Mouse (Mus musculus): ENCODE measurements at regions not wholly inside any gene's neighbourhood (a gene's known extent, or its start where the extent isn't known, plus 50 kb on each side); places are given as distances from the start of the nearest gene placed in this dataset.
A peak's percentile ranks its signal among the peaks of the same experiment; 100 is the strongest.

DNA sequence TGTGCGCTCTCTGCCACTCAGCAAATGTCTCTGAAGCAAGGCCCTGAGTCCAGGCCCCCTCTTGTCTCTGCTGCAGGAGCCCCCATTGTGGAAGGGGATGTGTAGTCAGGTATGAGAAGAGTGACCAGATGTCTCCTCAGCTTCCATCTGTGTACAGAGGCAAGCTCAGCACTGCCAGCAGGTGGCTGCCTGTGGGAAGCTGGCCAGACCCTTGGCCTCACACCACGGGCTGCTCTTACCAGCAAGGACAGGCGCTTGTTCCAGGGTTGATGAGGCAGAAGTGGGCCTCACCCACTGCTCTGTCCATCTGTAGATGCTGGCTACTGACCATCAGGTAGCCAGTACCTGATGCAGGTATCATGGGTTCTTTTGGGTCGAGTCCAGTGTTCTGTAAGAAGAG is 69.4 kb upstream of the Hdac4 start:
- DNase-seq = no peak
- Histone ChIP-seq H3K4me1 (ENCODE audit: control insufficient read depth, insufficient read depth, low read length) (peaks cover 3% of the 10 kb centered on the region; the same call in 1 of the 2 replicates), H3K4me3 (replicated peaks; ENCODE audit: low read depth, low read length) (no peak overlapping the region), H3K9me3 (ENCODE audit: control insufficient read depth, low read length) (no peaks in the 10 kb centered on the region), H3K4me2 (ENCODE audit: low read length) (no peak overlapping the region), H3K36me3 (ENCODE audit: control insufficient read depth, insufficient read depth, low read length) (no peaks in the 10 kb centered on the region), H3K27ac (replicated peaks; ENCODE audit: low read depth, low read length) (no peak overlapping the region), H3K27me3 (ENCODE audit: control insufficient read depth, insufficient read depth, low read length) (no peaks in the 10 kb centered on the region), H3K9ac (replicated peaks; ENCODE audit: low read length) (no peak overlapping the region)
- ATAC-seq (ENCODE audit: low FRiP score, low TSS enrichment) = no peak
- WGBS = 90% methylated on average over 4 of the region's 4 CpGs

GRCm38 (mm10) chr1:92259715-92260392 is 64.4 kb upstream of the Hdac4 start:
- Histone ChIP-seq H3K4me2 (ENCODE audit: low read length) (no peak overlapping the region), H3K36me3 (ENCODE audit: control insufficient read depth, insufficient read depth, low read length) (no peaks in the 10 kb centered on the region), H3K9me3 (ENCODE audit: control insufficient read depth, low read length) (no peaks in the 10 kb centered on the region), H3K27me3 (ENCODE audit: control insufficient read depth, insufficient read depth, low read length) (no peaks in the 10 kb centered on the region), H3K9ac (replicated peaks; ENCODE audit: low read length) (no peak overlapping the region), H3K27ac (replicated peaks; ENCODE audit: low read depth, low read length) (peak overlapping the region; percentile 63), H3K4me1 (ENCODE audit: control insufficient read depth, insufficient read depth, low read length) (peaks cover 8% of the 10 kb centered on the region; the same call in 1 of the 2 replicates), H3K4me3 (replicated peaks; ENCODE audit: low read depth, low read length) (no peak overlapping the region)
- ATAC-seq (ENCODE audit: low FRiP score, low TSS enrichment) (peak; percentile 53; the same call in 1 of the 2 replicates), DNase-seq (peak; percentile 59)
- 54% methylated on average over 23 of the region's 23 CpGs for WGBS

DNA sequence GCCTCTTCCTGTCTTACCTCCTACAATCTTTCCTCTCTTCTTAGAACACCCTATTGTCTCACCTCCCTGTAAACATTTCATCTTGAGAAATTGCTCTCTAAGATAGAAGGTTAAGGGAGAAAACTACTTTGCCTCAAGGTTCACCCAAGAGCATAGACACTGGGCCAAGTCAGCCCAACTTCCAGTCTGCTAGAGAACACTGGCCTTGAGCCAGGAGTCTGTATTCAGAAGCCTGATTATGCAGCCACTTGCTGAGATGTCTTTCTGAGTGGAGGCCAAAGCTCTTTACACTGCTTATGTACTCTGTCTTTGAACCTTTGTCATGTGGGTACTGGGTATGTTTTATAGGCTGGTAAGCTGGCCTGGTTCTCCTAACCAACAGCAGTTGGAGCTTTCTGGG is 62.5 kb upstream of the Hdac4 start:
- Histone ChIP-seq H3K4me1 (ENCODE audit: control insufficient read depth, insufficient read depth, low read length) (peaks cover 8% of the 10 kb centered on the region; the same call in 1 of the 2 replicates), H3K27me3 (ENCODE audit: control insufficient read depth, insufficient read depth, low read length) (no peaks in the 10 kb centered on the region), H3K9me3 (ENCODE audit: control insufficient read depth, low read length) (no peaks in the 10 kb centered on the region), H3K4me3 (replicated peaks; ENCODE audit: low read depth, low read length) (no peak overlapping the region), H3K9ac (replicated peaks; ENCODE audit: low read length) (no peak overlapping the region), H3K27ac (replicated peaks; ENCODE audit: low read depth, low read length) (no peak overlapping the region), H3K36me3 (ENCODE audit: control insufficient read depth, insufficient read depth, low read length) (no peaks in the 10 kb centered on the region), H3K4me2 (ENCODE audit: low read length) (no peak overlapping the region)
- no peak for ATAC-seq (ENCODE audit: low FRiP score, low TSS enrichment)
- peak; percentile 65 for DNase-seq

DNA sequence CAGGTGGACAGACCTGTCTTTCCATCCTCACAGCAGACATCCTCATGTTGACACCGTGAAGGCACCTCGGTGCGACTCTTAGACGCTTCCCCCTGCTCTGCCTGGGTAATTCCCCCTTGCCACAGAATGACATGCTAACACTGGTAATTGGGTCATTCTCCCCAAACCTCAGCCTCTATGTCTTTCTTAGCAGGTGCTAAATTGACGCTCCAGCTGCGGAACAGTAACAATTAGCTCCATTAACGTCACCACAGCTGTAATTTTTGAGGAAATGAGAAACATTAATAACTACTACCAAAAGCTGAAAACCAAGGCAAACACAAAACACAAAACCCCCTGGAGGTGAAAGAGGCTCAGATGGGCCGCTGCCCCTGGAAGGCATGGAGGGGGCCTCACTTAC is 57.6 kb upstream of the Hdac4 start:
- ATAC-seq (ENCODE audit: low FRiP score, low TSS enrichment) = no peak
- WGBS = 80% methylated on average over 8 of the region's 8 CpGs
- no peak for DNase-seq
- Histone ChIP-seq H3K4me3 (replicated peaks; ENCODE audit: low read depth, low read length) (no peak overlapping the region), H3K4me1 (ENCODE audit: control insufficient read depth, insufficient read depth, low read length) (no peaks in the 10 kb centered on the region), H3K9me3 (ENCODE audit: control insufficient read depth, low read length) (no peaks in the 10 kb centered on the region), H3K4me2 (ENCODE audit: low read length) (no peak overlapping the region), H3K36me3 (ENCODE audit: control insufficient read depth, insufficient read depth, low read length) (no peaks in the 10 kb centered on the region), H3K9ac (replicated peaks; ENCODE audit: low read length) (no peak overlapping the region), H3K27ac (replicated peaks; ENCODE audit: low read depth, low read length) (no peak overlapping the region), H3K27me3 (ENCODE audit: control insufficient read depth, insufficient read depth, low read length) (no peaks in the 10 kb centered on the region)

DNA sequence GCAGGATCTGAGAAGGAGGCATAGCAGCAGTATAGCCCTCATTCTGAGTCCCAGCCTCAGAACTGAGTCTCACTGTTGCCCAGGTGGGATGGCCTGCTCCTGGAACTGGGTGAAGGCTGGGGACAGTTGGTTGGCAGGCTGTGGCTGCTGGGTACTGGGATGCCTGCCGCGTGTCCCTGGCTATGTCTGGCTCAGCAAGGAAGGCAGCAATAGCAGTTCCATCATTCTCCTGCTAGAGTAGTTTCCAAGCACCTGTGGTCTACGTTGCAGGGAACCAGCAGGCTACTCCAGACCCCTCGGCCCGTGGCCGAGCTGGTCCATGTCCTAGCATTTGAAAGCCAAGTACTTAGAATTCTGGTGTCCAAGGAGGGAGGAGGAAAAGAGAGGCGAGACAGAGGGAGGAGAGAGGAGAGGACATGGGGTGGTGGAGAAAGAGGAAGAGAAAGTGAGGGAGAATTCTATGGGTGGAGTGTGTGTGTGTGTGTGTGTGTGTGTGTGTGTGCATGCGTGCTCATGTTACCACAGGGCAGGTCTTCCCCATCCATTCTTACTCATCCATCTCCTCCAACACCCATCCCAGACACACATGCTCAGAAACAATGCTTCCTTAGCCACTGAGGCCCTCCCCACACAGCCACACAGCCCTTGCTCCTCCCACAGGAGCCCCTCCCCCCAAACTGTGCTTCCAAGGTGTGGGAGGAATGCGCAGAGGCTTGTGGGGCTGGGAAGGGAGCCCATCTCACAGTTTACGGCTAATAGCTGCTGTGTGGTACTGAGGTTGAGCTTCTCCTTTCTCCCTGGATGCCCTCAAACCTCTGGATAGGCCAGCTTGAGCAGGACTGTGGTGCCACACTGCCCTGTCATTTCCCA is 55.3 kb upstream of the Hdac4 start:
- Histone ChIP-seq H3K9ac (replicated peaks; ENCODE audit: low read length) (no peak overlapping the region), H3K4me1 (ENCODE audit: control insufficient read depth, insufficient read depth, low read length) (no peaks in the 10 kb centered on the region), H3K4me2 (ENCODE audit: low read length) (no peak overlapping the region), H3K36me3 (ENCODE audit: control insufficient read depth, insufficient read depth, low read length) (no peaks in the 10 kb centered on the region), H3K27me3 (ENCODE audit: control insufficient read depth, insufficient read depth, low read length) (no peaks in the 10 kb centered on the region), H3K4me3 (replicated peaks; ENCODE audit: low read depth, low read length) (no peak overlapping the region), H3K9me3 (ENCODE audit: control insufficient read depth, low read length) (no peaks in the 10 kb centered on the region), H3K27ac (replicated peaks; ENCODE audit: low read depth, low read length) (no peak overlapping the region)
- no peak for ATAC-seq (ENCODE audit: low FRiP score, low TSS enrichment)
- DNase-seq = no peak
- WGBS = 82% methylated on average over 10 of the region's 10 CpGs

Data from midbrain, embryonic 14.5 days (tissue).